Mouse (Mus musculus) G1E (cell line): Measurements from ENCODE around the gene Hba-a1. TPM values are rescaled to one million over a fixed set of nuclear protein-coding genes. Genes with fewer than 3 reads are reported as not detected.

ENCODE experiments used
- ATAC-seq: 2 replicates; pipeline ENCODE4 v1.8.0; 2016; ENCODE audit warnings: mild to moderate bottlenecking; ENCODE audit not compliant: insufficient number of reproducible peaks, poor library complexity, low FRiP score, severe bottlenecking; ENCODE audit errors: extremely low read depth
- DNase-seq: peaks from one replicate; pipeline ENCODE4 v3.0.0; 2012; ENCODE audit warnings: low spot score
- H3K27me3 ChIP-seq: 2 replicates; pipeline ENCODE4 v1.6.1; 2012; ENCODE audit warnings: mild to moderate bottlenecking, low read length, inconsistent platforms; ENCODE audit not compliant: insufficient read depth
- H3K36me3 ChIP-seq: replicated peaks from 2 replicates; pipeline ENCODE3; 2012; ENCODE audit warnings: mild to moderate bottlenecking, inconsistent platforms
- H3K4me1 ChIP-seq: 2 replicates; pipeline ENCODE4 v1.6.1; 2012; ENCODE audit warnings: low read depth, low read length, inconsistent platforms, mixed read lengths; ENCODE audit not compliant: insufficient read depth
- H3K4me3 ChIP-seq: 2 replicates; pipeline ENCODE4 v1.5.1; 2012; ENCODE audit warnings: low read depth, mild to moderate bottlenecking, inconsistent platforms, low read length, moderate library complexity, mixed read lengths
- H3K9me3 ChIP-seq: replicated peaks from 2 replicates; pipeline ENCODE4 v1.6.1; 2012; ENCODE audit warnings: inconsistent platforms
- CTCF ChIP-seq: IDR thresholded peaks from 2 replicates; pipeline ENCODE4 v1.5.1; 2012; ENCODE audit warnings: low read depth, low read length, inconsistent platforms, mixed read lengths
- GATA1 ChIP-seq: IDR thresholded peaks from 2 replicates; pipeline ENCODE4 v1.6.1; 2012; ENCODE audit warnings: borderline replicate concordance, low read length, inconsistent platforms, mixed read lengths
- GATA2 ChIP-seq: IDR thresholded peaks from 2 replicates; pipeline ENCODE4 v1.6.1; 2012; ENCODE audit warnings: low read depth, low read length, inconsistent platforms, borderline replicate concordance
- POLR2AphosphoS5 ChIP-seq: IDR thresholded peaks from 2 replicates; pipeline ENCODE4 v1.6.1; 2012; ENCODE audit warnings: low read depth, low read length, inconsistent platforms; ENCODE audit not compliant: insufficient replicate concordance
- TAL1 ChIP-seq: conservative IDR thresholded peaks from 2 replicates; pipeline ENCODE4 v1.6.1; 2012; ENCODE audit warnings: low read depth, low read length, inconsistent platforms, mixed read lengths
- polyA plus RNA-seq: library from polyadenylated mRNA; stranded (reverse); fragments of >175 nt; gene quantifications from 2 replicates; pipeline ENCODE4 v1.2.3, GENCODE M21; 2012
- total RNA-seq, 2 experiments: library from RNA; stranded (forward) in 1 of 2; stranded (reverse) in 1 of 2; fragments of 200-1000 nt in 1 of 2; fragments of >200 nt in 1 of 2; fragmentation: Nextera tagmentation in 1 of 2; gene quantifications; 2 replicates each; pipeline ENCODE4 v1.2.3; 2014 to 2017

Hba-a1 gene
- total and polyA plus RNA-seq, 3 experiments = 242 to 4,410 (median 2,260) TPM

DNA sequence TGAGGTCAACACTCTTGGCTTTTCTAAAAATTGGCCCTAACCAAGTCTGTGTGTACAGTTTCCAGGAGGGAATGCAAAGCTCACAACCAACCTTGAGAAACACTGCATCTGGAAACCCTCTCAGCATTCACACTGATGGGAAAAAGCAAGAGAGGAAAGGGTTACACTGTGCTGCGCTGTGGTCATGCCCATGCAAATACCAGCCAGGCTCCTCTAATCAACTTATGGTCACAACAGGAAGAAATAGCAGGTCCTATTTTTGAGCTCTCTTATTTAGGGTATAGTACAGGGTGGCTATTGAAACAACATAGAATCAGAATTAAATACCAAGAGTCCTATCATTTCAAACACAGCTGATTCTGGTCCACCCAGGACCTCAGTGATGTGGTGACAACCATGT lies 38.7 kb upstream of the Hba-a1 start:
- Histone ChIP-seq H3K4me1 (peaks cover 70% of the 10 kb centered on the region), H3K36me3 (peaks cover 88% of the 10 kb centered on the region), H3K4me3 (no peak overlapping the region), H3K27me3 (no peaks in the 10 kb centered on the region), H3K9me3 (no peaks in the 10 kb centered on the region)
- DNase-seq = no peak
- ATAC-seq = no peak
- TF ChIP-seq CTCF (no peak), TAL1 (no peak), GATA1 (no peak), GATA2 (no peak), POLR2AphosphoS5 (no peak)

DNA sequence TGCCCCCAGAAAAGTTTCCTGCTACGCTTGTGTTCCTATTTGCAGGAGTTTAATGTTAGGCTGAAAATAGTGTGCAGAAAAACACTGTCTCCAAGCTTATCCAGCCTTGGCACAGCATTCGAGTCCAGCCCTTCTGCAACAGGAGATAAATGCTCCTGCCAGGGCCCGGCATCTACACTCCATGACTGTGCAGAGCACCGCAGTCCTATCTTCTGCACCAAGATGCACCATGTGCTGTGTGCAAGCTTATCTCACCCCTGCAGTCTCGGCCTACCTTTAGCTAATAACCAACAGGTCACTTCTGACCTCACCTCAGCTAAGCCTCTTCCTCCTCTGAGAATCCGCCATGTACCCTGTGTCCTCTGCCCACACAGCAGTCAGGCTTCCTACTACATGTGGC lies 37.7 kb upstream of the Hba-a1 start:
- Histone ChIP-seq H3K36me3 (peaks cover 87% of the 10 kb centered on the region), H3K9me3 (no peaks in the 10 kb centered on the region), H3K4me1 (peaks cover 78% of the 10 kb centered on the region), H3K4me3 (peak overlapping the region; percentile 14; the same call in 1 of the 2 replicates), H3K27me3 (no peaks in the 10 kb centered on the region)
- DNase-seq (peak; percentile 79), ATAC-seq (peak; percentile 94)
- TF ChIP-seq CTCF (no peak), GATA1 (no peak), TAL1 (peak; percentile 100), GATA2 (peak; percentile 86), POLR2AphosphoS5 (no peak)

DNA sequence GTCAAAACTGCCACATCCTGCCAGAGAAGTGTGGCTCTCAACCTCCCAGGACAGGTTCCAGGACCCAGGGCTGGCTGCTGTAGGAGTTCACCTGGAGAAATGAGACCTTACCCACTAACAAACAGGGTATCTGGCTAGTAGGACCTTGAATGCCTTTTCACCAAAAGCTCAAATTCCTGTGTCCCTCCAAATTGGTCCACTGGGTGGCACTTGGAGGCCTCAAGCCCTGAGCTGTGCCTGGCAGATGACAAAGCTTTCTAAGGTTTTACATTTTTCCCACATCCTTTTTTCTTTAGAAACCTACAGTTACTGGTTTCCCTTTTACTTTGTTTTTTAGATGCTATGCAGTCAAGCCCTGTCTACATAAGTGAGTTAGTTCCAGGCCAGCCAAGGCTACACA lies 36.2 kb upstream of the Hba-a1 start:
- H3K4me1 ChIP-seq = peaks cover 92% of the 10 kb centered on the region
- DNase-seq = no peak
- no peak for ATAC-seq
- H3K4me3 ChIP-seq = no peak overlapping the region
- H3K36me3 ChIP-seq = peaks cover 83% of the 10 kb centered on the region
- no peaks in the 10 kb centered on the region for H3K27me3 ChIP-seq
- no peak for TF ChIP-seq GATA1
- TF ChIP-seq TAL1 = no peak
- no peak for TF ChIP-seq POLR2AphosphoS5
- no peak for TF ChIP-seq GATA2
- TF ChIP-seq CTCF = no peak; the same call in 1 of the 2 replicates
- H3K9me3 ChIP-seq = no peaks in the 10 kb centered on the region

DNA sequence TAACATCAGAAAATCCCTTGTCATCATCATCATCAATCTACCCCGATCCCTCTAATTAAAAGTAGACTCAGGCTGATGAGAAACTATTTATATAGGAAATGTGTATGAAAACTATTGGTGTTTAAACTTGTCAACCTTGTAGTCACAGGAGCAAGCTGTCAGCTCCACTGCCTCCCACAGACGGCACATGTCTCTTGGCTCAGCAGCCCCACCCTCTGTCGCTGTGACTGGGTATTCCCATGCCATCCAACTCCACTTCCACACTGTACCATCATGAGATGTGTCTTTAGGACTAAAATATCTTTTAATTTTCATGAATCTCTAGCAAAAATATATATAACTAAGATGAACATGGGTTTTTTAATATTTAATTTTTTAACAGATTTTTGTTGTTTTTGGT lies 35.0 kb upstream of the Hba-a1 start:
- Histone ChIP-seq H3K4me3 (no peak overlapping the region), H3K9me3 (no peaks in the 10 kb centered on the region), H3K4me1 (peaks cover 89% of the 10 kb centered on the region), H3K27me3 (no peaks in the 10 kb centered on the region), H3K36me3 (peaks cover 83% of the 10 kb centered on the region)
- ATAC-seq (no peak), DNase-seq (no peak)
- TF ChIP-seq POLR2AphosphoS5 (no peak), CTCF (no peak), GATA2 (no peak)

DNA sequence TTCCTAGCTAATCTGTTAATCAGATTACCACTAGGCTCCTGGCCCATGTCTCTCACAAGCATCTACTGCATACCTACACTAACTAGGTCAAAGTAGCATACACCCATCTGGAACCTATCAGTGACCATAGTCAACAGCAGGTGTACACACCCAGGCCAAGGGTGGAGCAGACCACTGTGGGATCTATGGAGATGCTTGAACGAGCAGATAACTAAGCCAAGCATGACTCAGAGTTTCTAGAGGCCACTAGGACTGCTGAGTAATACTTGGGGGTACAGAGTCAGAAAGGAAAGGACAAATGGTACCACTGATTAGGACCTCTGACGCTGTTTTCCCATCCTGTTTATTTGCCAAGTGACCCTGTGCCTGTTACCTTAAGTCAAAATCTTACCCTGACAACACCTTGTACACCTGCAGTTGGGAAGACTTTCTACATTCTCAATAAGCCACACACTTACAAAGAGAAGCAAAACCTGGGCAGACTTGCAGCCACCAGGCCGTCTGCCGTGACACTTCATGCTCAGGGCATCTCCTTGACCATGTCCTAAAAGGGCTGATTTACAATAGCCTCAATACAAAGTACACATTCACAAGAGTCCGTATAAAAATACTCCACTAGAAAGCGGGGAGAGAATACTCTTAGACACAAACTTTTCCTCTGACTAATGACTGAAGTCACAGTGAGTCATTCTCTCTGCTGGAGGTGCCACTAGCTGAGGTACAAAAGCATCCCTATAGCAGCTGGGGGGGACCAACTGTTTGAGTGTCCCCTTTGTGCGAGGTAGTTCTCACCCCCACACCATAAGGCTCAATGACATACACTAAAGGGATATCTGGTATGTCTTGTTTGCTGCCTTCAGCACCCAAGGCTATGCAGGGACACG lies 32.2 kb upstream of the Hba-a1 start:
- Histone ChIP-seq H3K9me3 (no peaks in the 10 kb centered on the region), H3K4me1 (peaks cover 89% of the 10 kb centered on the region), H3K27me3 (no peaks in the 10 kb centered on the region), H3K4me3 (no peak overlapping the region; the same call in 1 of the 2 replicates), H3K36me3 (peaks cover 90% of the 10 kb centered on the region)
- peak; percentile 90 for ATAC-seq
- peak; percentile 67 for DNase-seq
- no peak for TF ChIP-seq POLR2AphosphoS5
- TF ChIP-seq TAL1 = peak; percentile 87

DNA sequence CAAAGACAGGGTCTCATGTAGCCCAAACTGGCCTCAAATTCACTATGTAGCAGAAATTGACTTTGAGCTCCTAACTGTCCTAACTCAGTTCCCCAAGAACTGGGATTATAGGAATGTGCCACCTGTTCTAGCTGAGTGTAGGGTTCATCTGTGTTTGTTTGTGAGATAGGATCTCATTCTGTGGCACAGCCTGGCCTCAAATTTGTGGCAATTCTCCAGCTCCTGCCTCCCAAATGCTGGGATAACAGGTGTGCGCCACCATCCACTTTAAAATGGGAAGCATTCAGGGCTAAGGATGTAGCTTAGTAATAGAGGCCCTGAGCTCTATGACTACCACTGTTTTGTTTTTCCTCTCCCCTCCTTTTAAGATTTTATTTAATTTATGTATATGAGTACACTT lies 30.2 kb upstream of the Hba-a1 start:
- TF ChIP-seq CTCF (no peak), GATA2 (no peak), TAL1 (no peak), GATA1 (no peak), POLR2AphosphoS5 (no peak)
- no peak for DNase-seq
- peaks cover 86% of the 10 kb centered on the region for H3K36me3 ChIP-seq
- H3K4me3 ChIP-seq = no peak overlapping the region
- no peaks in the 10 kb centered on the region for H3K9me3 ChIP-seq
- peaks cover 87% of the 10 kb centered on the region for H3K4me1 ChIP-seq
- H3K27me3 ChIP-seq = no peaks in the 10 kb centered on the region
- ATAC-seq = no peak
